Mouse (Mus musculus): Measurements from ENCODE around the gene Slc33a1.

Gene Slc33a1

GRCm38 (mm10) chr3:63964100-63964921 is at the start of gene Slc33a1:
Gene Slc33a1, minus strand, starts transcription at chr3:63964768.
- peaks cover 10% of the 10 kb centered on the region for H3K27me3 ChIP-seq (ENCODE audit: insufficient read depth, low read length)
- peak within 1 kb of the TSS; percentile 96 for H3K4me3 ChIP-seq (replicated peaks; ENCODE audit: low read length)
- no peaks in the 10 kb centered on the region for H3K9me3 ChIP-seq (ENCODE audit: low read length)
- no peaks in the 10 kb centered on the region for H3K36me3 ChIP-seq (ENCODE audit: insufficient read depth, low read length)
- H3K4me1 ChIP-seq (replicated peaks; ENCODE audit: low read depth, low read length) = peaks cover 12% of the 10 kb centered on the region
- TF ChIP-seq CTCF (conservative IDR thresholded peaks at IDR 0.05; ENCODE audit: low read length) = no peak
- TF ChIP-seq NANOG (IDR thresholded peaks at IDR 0.05; ENCODE audit: borderline replicate concordance, low read length) = no peak
- TF ChIP-seq POU5F1 (IDR thresholded peaks at IDR 0.05; ENCODE audit: borderline replicate concordance, low read length) = no peak

DNA sequence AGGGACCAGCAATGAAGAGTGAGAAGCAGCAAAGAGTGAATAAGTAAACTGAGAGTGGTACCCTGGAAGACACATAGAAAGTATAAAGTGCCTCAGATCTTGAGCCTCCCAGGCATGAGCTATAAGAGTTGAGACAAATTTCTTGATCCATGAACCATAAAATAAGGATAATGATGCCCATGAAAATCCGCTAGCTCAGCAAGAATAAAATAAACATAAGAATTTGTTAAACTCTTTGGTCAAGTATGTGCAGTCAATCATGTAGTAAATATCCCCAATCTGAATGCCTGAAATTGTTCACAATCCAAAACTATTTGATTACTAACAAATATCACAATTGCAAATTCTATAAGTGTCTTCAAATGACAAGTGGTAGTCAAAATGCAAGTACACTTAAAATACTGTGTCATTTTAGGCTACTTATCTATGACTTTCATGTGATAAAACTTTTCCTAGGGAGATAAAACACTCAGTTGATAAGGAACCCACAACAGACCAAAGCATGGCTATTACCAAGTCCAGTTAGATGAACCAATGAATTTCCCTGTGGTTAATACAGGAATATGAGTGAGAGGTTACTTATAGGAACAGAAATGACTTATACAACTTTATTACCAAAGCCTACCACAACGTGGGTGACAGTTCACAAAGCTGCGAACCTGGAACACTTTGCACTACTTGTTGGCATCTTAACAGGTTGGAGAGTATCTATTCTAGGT is 24.3 kb upstream of the Slc33a1 start:
- no peaks in the 10 kb centered on the region for H3K4me1 ChIP-seq (replicated peaks; ENCODE audit: low read depth, low read length)
- H3K4me3 ChIP-seq (replicated peaks; ENCODE audit: low read length) = no peak overlapping the region
- no peak for TF ChIP-seq NANOG (IDR thresholded peaks at IDR 0.05; ENCODE audit: borderline replicate concordance, low read length)
- H3K36me3 ChIP-seq (ENCODE audit: insufficient read depth, low read length) = peaks cover 89% of the 10 kb centered on the region
- H3K9me3 ChIP-seq (ENCODE audit: low read length) = no peaks in the 10 kb centered on the region
- H3K27me3 ChIP-seq (ENCODE audit: insufficient read depth, low read length) = no peaks in the 10 kb centered on the region

DNA sequence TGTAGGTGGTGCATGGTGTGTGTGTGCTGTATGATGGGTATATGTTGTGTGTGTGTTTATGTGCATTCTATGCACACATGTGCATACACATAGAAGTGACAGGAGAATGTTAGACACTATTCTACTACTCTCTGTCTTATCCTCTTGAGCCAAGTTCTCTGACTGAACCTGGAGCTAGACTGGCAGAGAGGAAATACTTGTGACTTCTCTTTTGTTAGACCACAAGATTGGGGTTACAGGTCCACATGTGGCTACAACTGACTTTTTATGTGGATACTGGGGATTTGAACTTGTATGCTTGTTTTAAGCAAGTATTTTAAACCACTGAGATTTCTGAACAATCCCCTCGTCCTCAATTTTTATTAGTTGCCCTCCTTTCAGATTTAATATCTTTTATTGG is 22.1 kb upstream of the Slc33a1 start:
- Histone ChIP-seq H3K9me3 (ENCODE audit: low read length) (no peaks in the 10 kb centered on the region), H3K36me3 (ENCODE audit: insufficient read depth, low read length) (peaks cover 88% of the 10 kb centered on the region), H3K27me3 (ENCODE audit: insufficient read depth, low read length) (no peaks in the 10 kb centered on the region), H3K4me3 (replicated peaks; ENCODE audit: low read length) (no peak overlapping the region), H3K4me1 (replicated peaks; ENCODE audit: low read depth, low read length) (no peaks in the 10 kb centered on the region)
- TF ChIP-seq CTCF (conservative IDR thresholded peaks at IDR 0.05; ENCODE audit: low read length) (no peak), NANOG (IDR thresholded peaks at IDR 0.05; ENCODE audit: borderline replicate concordance, low read length) (no peak), POU5F1 (IDR thresholded peaks at IDR 0.05; ENCODE audit: borderline replicate concordance, low read length) (no peak)

DNA sequence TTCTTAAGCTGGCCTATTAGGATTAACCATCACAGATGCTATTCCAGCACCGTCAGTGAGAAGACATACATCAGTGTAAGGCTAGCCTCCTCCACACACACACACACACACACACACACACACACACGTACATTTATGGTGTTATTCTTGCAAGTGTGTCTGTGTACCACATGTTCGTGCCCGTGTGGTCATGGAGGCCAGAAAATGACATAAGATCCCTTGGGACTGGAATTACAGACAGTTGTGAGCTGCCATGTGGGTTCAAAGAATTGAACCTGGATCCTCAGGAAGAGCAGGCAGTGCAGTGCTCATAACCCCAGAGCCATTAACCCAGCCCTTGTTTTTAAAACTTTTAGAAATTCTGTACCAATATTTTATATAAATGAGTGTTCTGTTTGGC is 13.3 kb upstream of the Slc33a1 start:
- TF ChIP-seq NANOG (IDR thresholded peaks at IDR 0.05; ENCODE audit: borderline replicate concordance, low read length) = no peak
- no peak for TF ChIP-seq POU5F1 (IDR thresholded peaks at IDR 0.05; ENCODE audit: borderline replicate concordance, low read length)
- no peak for TF ChIP-seq CTCF (conservative IDR thresholded peaks at IDR 0.05; ENCODE audit: low read length)
- no peak overlapping the region for H3K4me3 ChIP-seq (replicated peaks; ENCODE audit: low read length)
- H3K36me3 ChIP-seq (ENCODE audit: insufficient read depth, low read length) = peaks cover 39% of the 10 kb centered on the region
- H3K27me3 ChIP-seq (ENCODE audit: insufficient read depth, low read length) = no peaks in the 10 kb centered on the region
- H3K9me3 ChIP-seq (ENCODE audit: low read length) = no peaks in the 10 kb centered on the region
- H3K4me1 ChIP-seq (replicated peaks; ENCODE audit: low read depth, low read length) = peaks cover 32% of the 10 kb centered on the region

DNA sequence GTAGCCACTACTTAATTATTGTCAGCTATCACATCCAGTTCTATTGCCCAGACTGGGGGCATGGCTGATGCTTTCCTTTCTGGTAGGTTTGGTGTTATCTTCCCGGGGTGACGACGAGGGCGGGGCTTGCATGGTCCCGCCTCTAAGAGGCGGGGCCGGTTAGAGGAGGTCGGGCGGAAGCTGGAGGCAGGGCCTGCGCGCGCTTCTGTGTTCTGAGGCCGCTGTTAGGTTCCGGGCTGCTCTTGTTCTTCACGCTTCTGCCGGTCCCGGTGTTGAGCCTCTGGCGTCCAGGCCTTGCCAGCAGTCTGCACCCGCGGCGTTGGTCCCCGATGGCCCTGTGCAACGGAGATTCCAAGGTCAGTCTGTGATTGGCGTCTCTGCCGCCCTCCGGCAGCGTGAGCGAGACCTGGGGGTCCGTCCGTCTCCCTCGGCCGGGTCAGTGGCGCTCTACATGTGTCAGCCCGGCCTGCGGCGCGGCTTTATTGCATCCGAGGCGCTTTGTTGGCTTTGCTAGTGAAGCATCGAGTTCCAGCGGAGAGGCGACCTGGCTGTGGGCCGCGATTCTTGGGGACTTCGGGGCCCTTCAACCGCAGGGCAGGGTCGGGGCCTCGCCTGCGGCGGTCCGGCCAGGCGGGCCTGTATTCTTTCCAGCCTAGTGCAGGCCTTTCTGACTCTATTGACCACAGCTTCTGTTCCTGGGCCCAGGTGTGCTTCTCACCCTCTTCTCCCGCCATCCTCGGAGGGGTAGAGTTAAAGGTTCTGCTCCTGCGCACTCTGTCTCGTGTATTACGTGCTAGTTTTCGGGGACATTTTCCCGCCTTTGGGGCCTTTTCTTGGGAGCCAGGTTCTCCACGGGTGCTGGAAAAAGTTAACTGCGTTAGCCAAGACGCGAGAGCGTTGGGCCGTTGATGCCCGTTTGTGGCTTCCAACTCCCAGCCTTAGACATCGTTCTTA is 11.7 kb upstream of the Slc33a1 start, which contains the start of gene Gmps:
Gmps (plus strand) TSS at position 152 of the 954 bp plus-strand sequence.
- peaks cover 32% of the 10 kb centered on the region for H3K4me1 ChIP-seq (replicated peaks; ENCODE audit: low read depth, low read length)
- peak within 1 kb of the TSS; percentile 94 for H3K4me3 ChIP-seq (replicated peaks; ENCODE audit: low read length)
- H3K27me3 ChIP-seq (ENCODE audit: insufficient read depth, low read length) = no peaks in the 10 kb centered on the region
- H3K9me3 ChIP-seq (ENCODE audit: low read length) = no peaks in the 10 kb centered on the region
- TF ChIP-seq NANOG (IDR thresholded peaks at IDR 0.05; ENCODE audit: borderline replicate concordance, low read length) (no peak), POU5F1 (IDR thresholded peaks at IDR 0.05; ENCODE audit: borderline replicate concordance, low read length) (no peak), CTCF (conservative IDR thresholded peaks at IDR 0.05; ENCODE audit: low read length) (no peak)
- peaks cover 24% of the 10 kb centered on the region for H3K36me3 ChIP-seq (ENCODE audit: insufficient read depth, low read length)

- H3K27me3 ChIP-seq (ENCODE audit: insufficient read depth, low read length) = peaks cover 10% of the 10 kb centered on the region
- H3K9me3 ChIP-seq (ENCODE audit: low read length) = no peaks in the 10 kb centered on the region
- H3K36me3 ChIP-seq (ENCODE audit: insufficient read depth, low read length) = no peaks in the 10 kb centered on the region
- no peak overlapping the region for H3K4me3 ChIP-seq (replicated peaks; ENCODE audit: low read length)
- H3K4me1 ChIP-seq (replicated peaks; ENCODE audit: low read depth, low read length) = peaks cover 12% of the 10 kb centered on the region
- TF ChIP-seq NANOG (IDR thresholded peaks at IDR 0.05; ENCODE audit: borderline replicate concordance, low read length) (no peak), POU5F1 (IDR thresholded peaks at IDR 0.05; ENCODE audit: borderline replicate concordance, low read length) (no peak), CTCF (conservative IDR thresholded peaks at IDR 0.05; ENCODE audit: low read length) (no peak)
Measured at GRCm38 (mm10) chr3:63965929-63966328, 1.4 kb upstream of the Slc33a1 start.

- peak overlapping the region; percentile 18 for H3K4me3 ChIP-seq (replicated peaks; ENCODE audit: low read length)
- no peaks in the 10 kb centered on the region for H3K9me3 ChIP-seq (ENCODE audit: low read length)
- H3K4me1 ChIP-seq (replicated peaks; ENCODE audit: low read depth, low read length) = peaks cover 12% of the 10 kb centered on the region
- peaks cover 10% of the 10 kb centered on the region for H3K27me3 ChIP-seq (ENCODE audit: insufficient read depth, low read length)
- no peak for TF ChIP-seq NANOG (IDR thresholded peaks at IDR 0.05; ENCODE audit: borderline replicate concordance, low read length)
- TF ChIP-seq CTCF (conservative IDR thresholded peaks at IDR 0.05; ENCODE audit: low read length) = no peak
- TF ChIP-seq POU5F1 (IDR thresholded peaks at IDR 0.05; ENCODE audit: borderline replicate concordance, low read length) = no peak
- no peaks in the 10 kb centered on the region for H3K36me3 ChIP-seq (ENCODE audit: insufficient read depth, low read length)
Measured at GRCm38 (mm10) chr3:63964922-63965249, 318 bp upstream of the Slc33a1 start.
